Mouse (Mus musculus) spleen, adult 2 months (tissue): ENCODE data around the gene Lclat1.

Source experiments
- CTCF ChIP-seq: fragments of 200-500 bp; IDR thresholded peaks from 2 replicates; pipeline ENCODE4 v1.5.1; 2011; ENCODE audit warnings: mild to moderate bottlenecking, inconsistent platforms; ENCODE audit not compliant: insufficient read depth, insufficient read length, insufficient replicate concordance; ENCODE audit errors: extremely low read depth
- POLR2A ChIP-seq: fragments of 200-500 bp; IDR thresholded peaks from 2 replicates; pipeline ENCODE4 v1.6.1; 2011; ENCODE audit warnings: low read depth, low read length, inconsistent platforms

GRCm38 (mm10) chr17:73199387-73199786, 91.6 kb downstream of the Lclat1 start:
- TF ChIP-seq POLR2A (no peak), CTCF (no peak)
